Mouse (Mus musculus) heart, embryonic 11.5 days (tissue): Measurements from ENCODE around the gene Rdh19. TPM values are rescaled to one million over a fixed set of nuclear protein-coding genes. Genes with fewer than 3 reads are reported as not detected.
"Not testable (repeated sequence)": the region's sequence is repeated elsewhere in the genome, so short reads cannot be mapped to it uniquely, and the experiment has no call there.

Experiments
- ATAC-seq: fragments of 200-750 bp; cut with Nextera tagmentation; replicated peaks from 2 replicates; pipeline ENCODE4 v1.8.0; 2017; ENCODE audit warnings: moderate library complexity; ENCODE audit not compliant: insufficient number of reproducible peaks, low FRiP score, low TSS enrichment
- H3K27ac ChIP-seq: fragments of 300-500 bp; sonication (generic); 2 replicates; pipeline ENCODE4 v1.5.1; 2014; ENCODE audit warnings: mild to moderate bottlenecking, low read depth, low read length
- H3K27me3 ChIP-seq: fragments of 300-500 bp; sonication (generic); 2 replicates; pipeline ENCODE4 v1.6.1; 2014; ENCODE audit warnings: mild to moderate bottlenecking, low read length, mixed read lengths; ENCODE audit not compliant: control insufficient read depth, insufficient read depth
- H3K36me3 ChIP-seq: fragments of 300-500 bp; sonication (generic); 2 replicates; pipeline ENCODE4 v1.6.1; 2014; ENCODE audit warnings: mild to moderate bottlenecking, low read length, moderate library complexity, mixed read lengths; ENCODE audit not compliant: control insufficient read depth, insufficient read depth
- H3K4me1 ChIP-seq: fragments of 300-500 bp; sonication (generic); 2 replicates; pipeline ENCODE4 v1.6.1; 2014; ENCODE audit warnings: low read length; ENCODE audit not compliant: control insufficient read depth, insufficient read depth
- H3K4me2 ChIP-seq: fragments of 300-500 bp; sonication (generic); 2 replicates; pipeline ENCODE4 v1.6.1; 2014; ENCODE audit warnings: mild to moderate bottlenecking, moderate library complexity
- H3K4me3 ChIP-seq: fragments of 300-500 bp; sonication (generic); 2 replicates; pipeline ENCODE4 v1.5.1; 2014; ENCODE audit warnings: low read depth, low read length
- H3K9ac ChIP-seq: fragments of 300-500 bp; sonication (generic); 2 replicates; pipeline ENCODE4 v1.6.1; 2014; ENCODE audit warnings: mild to moderate bottlenecking, low read depth, low read length, moderate library complexity
- H3K9me3 ChIP-seq: fragments of 300-500 bp; sonication (generic); replicated peaks from 2 replicates; pipeline ENCODE4 v1.6.1; 2016; ENCODE audit warnings: low read length; ENCODE audit not compliant: control insufficient read depth
- WGBS: fragments of 180-500 bp; shearing (Covaris S2); extraction: QIAGEN DNeasy Blood & Tissue Kit; methylation state at CpG from one replicate; pipeline ENCODE4 v1.1.7; 2014; ENCODE audit not compliant: insufficient replicate concordance; 5-methylcytosine and 5-hydroxymethylcytosine counted together
- polyA plus RNA-seq: library from polyadenylated mRNA; unstranded; fragments of >200 nt; fragmentation: Nextera tagmentation; extraction: Ambion mirVana; gene quantifications from 2 replicates; pipeline ENCODE4 v1.2.1, GENCODE M21; 2014

Rdh19 gene
- polyA plus RNA-seq: not detected in 2 replicates

- Histone ChIP-seq H3K36me3 (no peaks in the 10 kb centered on the region), H3K9ac (no peak within 1 kb of the TSS), H3K27ac (no peak within 1 kb of the TSS), H3K9me3 (no peaks in the 10 kb centered on the region), H3K4me1 (no peaks in the 10 kb centered on the region), H3K27me3 (no peaks in the 10 kb centered on the region), H3K4me2 (no peak within 1 kb of the TSS), H3K4me3 (no peak within 1 kb of the TSS)
- 54% methylated on average over 1 of the region's 1 CpGs for WGBS
- ATAC-seq: no peak
These were observed at the start of gene Rdh19 for GRCm38 (mm10) chr10:127849628-127850027. TSS of gene Rdh19 (plus strand) at chr10:127849928.

DNA sequence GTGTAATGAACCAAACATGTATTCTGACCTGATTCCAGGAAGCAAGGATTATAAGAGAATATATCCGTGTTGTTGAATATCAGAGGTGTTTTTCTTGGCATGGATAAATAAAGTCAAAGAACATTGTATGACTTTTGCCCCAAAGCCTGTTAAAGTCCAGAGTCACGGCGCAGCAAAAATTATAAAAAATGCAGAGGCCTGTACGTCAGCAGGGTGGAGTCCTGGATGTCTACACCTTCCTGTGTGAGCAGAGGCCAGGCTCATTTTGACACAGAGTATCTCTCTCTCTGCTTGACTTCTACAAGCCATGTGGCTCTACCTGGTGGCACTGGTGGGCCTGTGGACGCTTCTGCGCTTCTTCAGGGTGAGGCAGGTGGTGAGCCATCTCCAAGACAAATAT is 48.8 kb upstream of the Rdh19 start, which contains the start of gene Rdh16:
Gene Rdh16 (plus strand): TSS at position 262 of the 400 bp plus-strand sequence.
- H3K9me3 ChIP-seq: no peaks in the 10 kb centered on the region
- no peak within 1 kb of the TSS for H3K4me2 ChIP-seq
- H3K27ac ChIP-seq: no peak within 1 kb of the TSS
- no peaks in the 10 kb centered on the region for H3K36me3 ChIP-seq
- H3K9ac ChIP-seq: no peak within 1 kb of the TSS
- H3K27me3 ChIP-seq: no peaks in the 10 kb centered on the region
- ATAC-seq: no peak
- no peaks in the 10 kb centered on the region for H3K4me1 ChIP-seq
- WGBS: 78% methylated on average over 6 of the region's 6 CpGs
- H3K4me3 ChIP-seq: no peak within 1 kb of the TSS

- no peaks in the 10 kb centered on the region for H3K36me3 ChIP-seq
- H3K4me1 ChIP-seq: no peaks in the 10 kb centered on the region
- no peak for ATAC-seq
- no peak overlapping the region for H3K9ac ChIP-seq
- no peak overlapping the region for H3K4me2 ChIP-seq
- no peaks in the 10 kb centered on the region for H3K27me3 ChIP-seq
- WGBS: 87% methylated on average over 2 of the region's 2 CpGs
- H3K27ac ChIP-seq: no peak overlapping the region
- H3K4me3 ChIP-seq: no peak overlapping the region
- H3K9me3 ChIP-seq: no peaks in the 10 kb centered on the region
These were observed 48.1 kb upstream of the Rdh19 start for GRCm38 (mm10) chr10:127801612-127802011.

- Histone ChIP-seq H3K4me1 (no peaks in the 10 kb centered on the region), H3K27ac (no peak overlapping the region), H3K9ac (no peak overlapping the region), H3K4me2 (no peak overlapping the region), H3K36me3 (no peaks in the 10 kb centered on the region), H3K9me3 (no peaks in the 10 kb centered on the region), H3K27me3 (no peaks in the 10 kb centered on the region), H3K4me3 (no peak overlapping the region)
- 63% methylated on average over 5 of the region's 5 CpGs for WGBS
- no peak for ATAC-seq
These were observed 47.5 kb upstream of the Rdh19 start for GRCm38 (mm10) chr10:127802236-127802635.

DNA sequence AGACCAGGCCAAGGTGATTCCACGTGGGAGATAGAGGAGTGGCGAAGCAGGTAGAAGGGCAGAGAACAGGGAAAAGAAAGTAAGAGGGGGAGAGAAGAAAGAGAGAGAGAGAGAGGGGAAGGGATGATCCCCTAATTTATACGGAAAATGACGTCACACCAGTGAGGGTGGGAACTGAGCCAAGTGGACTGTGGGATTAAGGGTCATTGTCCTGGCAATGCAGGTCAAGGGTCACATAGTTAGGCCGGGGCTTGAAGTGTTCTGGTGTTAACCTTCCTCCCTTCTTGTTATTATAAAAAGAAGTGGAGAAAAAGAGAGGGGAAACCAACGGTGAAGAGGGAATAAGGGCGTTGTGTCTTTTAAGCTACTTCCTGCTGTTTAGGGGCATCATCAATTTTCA is 45.3 kb upstream of the Rdh19 start:
- Histone ChIP-seq H3K27ac (no peak overlapping the region), H3K4me1 (no peaks in the 10 kb centered on the region), H3K9me3 (no peaks in the 10 kb centered on the region), H3K27me3 (no peaks in the 10 kb centered on the region), H3K9ac (no peak overlapping the region), H3K36me3 (no peaks in the 10 kb centered on the region), H3K4me3 (no peak overlapping the region), H3K4me2 (no peak overlapping the region)
- no peak for ATAC-seq
- 68% methylated on average over 7 of the region's 7 CpGs for WGBS

GRCm38 (mm10) chr10:127815888-127816287 is 33.8 kb upstream of the Rdh19 start:
- ATAC-seq: no peak
- no peak overlapping the region for H3K9ac ChIP-seq
- H3K27me3 ChIP-seq: no peaks in the 10 kb centered on the region

GRCm38 (mm10) chr10:127817268-127817910 is 32.3 kb upstream of the Rdh19 start:
- not testable (repeated sequence) for H3K4me2 ChIP-seq, H3K36me3 ChIP-seq, H3K4me3 ChIP-seq, H3K27ac ChIP-seq, ATAC-seq, H3K9me3 ChIP-seq, H3K4me1 ChIP-seq, H3K27me3 ChIP-seq, H3K9ac ChIP-seq
- 73% methylated on average over 4 of the region's 4 CpGs for WGBS

More at GRCm38 (mm10) chr10:127815888-127816287, 33.8 kb upstream of the Rdh19 start:
- no peak overlapping the region for H3K4me3 ChIP-seq
- H3K4me1 ChIP-seq: no peaks in the 10 kb centered on the region
- H3K9me3 ChIP-seq: no peaks in the 10 kb centered on the region
- H3K36me3 ChIP-seq: no peaks in the 10 kb centered on the region
- no peak overlapping the region for H3K4me2 ChIP-seq
- H3K27ac ChIP-seq: no peak overlapping the region

DNA sequence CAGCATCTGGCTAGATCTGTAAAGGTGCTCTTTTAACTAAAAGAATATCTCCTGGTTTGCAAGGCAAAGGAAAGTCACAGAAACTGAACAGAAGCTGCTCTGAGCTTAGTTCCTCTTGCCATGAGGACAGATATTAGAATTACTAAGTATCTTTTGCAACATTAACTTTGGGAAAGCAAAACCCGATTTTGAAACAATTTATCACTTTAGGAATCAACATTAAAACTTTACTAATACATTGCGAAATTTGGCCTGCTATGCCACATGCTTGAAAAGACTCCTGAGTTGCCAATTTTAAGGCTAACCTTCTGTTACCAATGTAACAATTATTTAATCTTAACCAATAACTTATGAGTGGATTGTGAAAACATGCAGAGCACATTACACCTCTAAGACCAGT is 27.9 kb upstream of the Rdh19 start:
- not testable (repeated sequence) for ATAC-seq

DNA sequence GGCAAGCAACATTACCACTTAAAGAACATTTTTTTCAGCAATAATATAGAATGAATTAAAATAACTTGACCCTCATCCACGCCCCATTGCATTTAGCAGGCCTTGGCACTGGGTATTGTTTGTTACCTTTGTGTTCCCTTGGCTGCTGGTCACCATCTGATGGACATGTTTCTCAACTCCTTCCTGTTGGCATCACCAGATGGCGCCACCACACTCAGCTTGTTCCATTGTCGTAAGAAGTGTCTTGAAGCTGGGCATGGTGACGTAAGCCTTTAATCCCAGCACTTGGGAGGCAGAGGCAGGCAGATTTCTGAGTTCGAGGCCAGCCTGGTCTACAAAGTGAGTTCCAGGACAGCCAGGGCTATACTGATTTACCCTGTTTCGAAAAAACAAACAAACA is 24.3 kb upstream of the Rdh19 start:
- no peaks in the 10 kb centered on the region for H3K27me3 ChIP-seq
- 70% methylated on average over 6 of the region's 6 CpGs for WGBS

More for the DNA sequence above, 27.9 kb upstream of the Rdh19 start:
- 82% methylated on average over 2 of the region's 2 CpGs for WGBS
- not testable (repeated sequence) for H3K4me3 ChIP-seq, H3K36me3 ChIP-seq, H3K27me3 ChIP-seq, H3K4me2 ChIP-seq, H3K27ac ChIP-seq, H3K9me3 ChIP-seq, H3K9ac ChIP-seq, H3K4me1 ChIP-seq

More for the DNA sequence above, 24.3 kb upstream of the Rdh19 start:
- Histone ChIP-seq H3K36me3 (no peaks in the 10 kb centered on the region), H3K4me2 (no peak overlapping the region), H3K4me3 (no peak overlapping the region), H3K9me3 (no peaks in the 10 kb centered on the region), H3K4me1 (no peaks in the 10 kb centered on the region), H3K27ac (no peak overlapping the region), H3K9ac (no peak overlapping the region)
- no peak for ATAC-seq
